Mouse (Mus musculus) liver, embryonic 13.5 days (tissue): Measurements from ENCODE around the gene Plekhg6. TPM values are rescaled to one million over a fixed set of nuclear protein-coding genes. Genes with fewer than 3 reads are reported as not detected.

Source experiments
- ATAC-seq: fragments of 200-750 bp; cut with Nextera tagmentation; 2 replicates; pipeline ENCODE4 v1.8.0; 2017; ENCODE audit warnings: low read depth, mild to moderate bottlenecking, moderate number of reproducible peaks, moderate library complexity
- DNase-seq: peaks from one replicate; pipeline ENCODE4 v3.0.0; 2022
- H3K27ac ChIP-seq: fragments of 300-500 bp; sonication (generic); 2 replicates; pipeline ENCODE4 v1.5.1; 2015; ENCODE audit warnings: moderate library complexity, mild to moderate bottlenecking, inconsistent platforms
- H3K27me3 ChIP-seq: fragments of 300-500 bp; sonication (generic); 2 replicates; pipeline ENCODE4 v1.6.1; 2015; ENCODE audit warnings: mild to moderate bottlenecking, inconsistent platforms
- H3K36me3 ChIP-seq: fragments of 300-500 bp; sonication (generic); 2 replicates; pipeline ENCODE4 v1.6.1; 2015; ENCODE audit warnings: mild to moderate bottlenecking, inconsistent platforms
- H3K4me1 ChIP-seq: fragments of 300-500 bp; sonication (generic); replicated peaks from 2 replicates; pipeline ENCODE4 v1.6.1; 2015; ENCODE audit warnings: inconsistent platforms
- H3K4me2 ChIP-seq: fragments of 300-500 bp; sonication (generic); 2 replicates; pipeline ENCODE4 v1.6.1; 2015; ENCODE audit warnings: inconsistent platforms, mild to moderate bottlenecking, moderate library complexity
- H3K4me3 ChIP-seq: fragments of 300-500 bp; sonication (generic); replicated peaks from 2 replicates; pipeline ENCODE4 v1.5.1; 2015; ENCODE audit warnings: mild to moderate bottlenecking, inconsistent platforms
- H3K9ac ChIP-seq: fragments of 300-500 bp; sonication (generic); 2 replicates; pipeline ENCODE4 v1.6.1; 2015; ENCODE audit warnings: mild to moderate bottlenecking, inconsistent platforms
- H3K9me3 ChIP-seq: fragments of 300-500 bp; sonication (generic); replicated peaks from 2 replicates; pipeline ENCODE4 v1.6.1; 2016; ENCODE audit warnings: inconsistent platforms
- WGBS: fragments of 180-500 bp; shearing (Covaris S2); methylation state at CpG from one replicate; pipeline ENCODE4 v1.1.7; 2015; ENCODE audit not compliant: insufficient replicate concordance; 5-methylcytosine and 5-hydroxymethylcytosine counted together
- polyA plus RNA-seq: library from polyadenylated mRNA; unstranded; fragments of >200 nt; fragmentation: Nextera tagmentation; extraction: Ambion mirVana; gene quantifications from 2 replicates; pipeline ENCODE4 v1.2.1, GENCODE M21; 2015

The Plekhg6 gene
- polyA plus RNA-seq, 1 experiment from 2014 or later = 0.31 TPM

DNA sequence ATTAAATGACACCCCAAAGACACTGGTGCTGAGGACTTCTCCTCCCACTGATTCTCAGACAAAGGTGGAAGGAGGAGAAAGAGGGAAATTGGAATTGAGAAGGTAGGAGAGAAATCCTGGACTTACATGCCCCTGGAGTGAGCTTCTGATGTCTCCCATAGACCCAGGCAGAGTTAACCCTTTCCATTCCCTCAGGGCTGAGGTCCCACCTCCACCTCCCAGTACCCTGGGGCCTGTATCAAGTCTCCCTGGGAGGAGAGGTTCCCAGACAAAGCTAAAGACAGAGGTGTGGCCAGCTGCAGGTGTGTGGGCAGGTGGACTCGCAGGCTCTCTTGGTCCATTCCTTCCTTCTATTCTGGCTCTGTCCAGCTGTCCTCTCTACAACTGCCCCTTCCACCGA, 1.4 kb upstream of the Plekhg6 start:
- Histone ChIP-seq H3K4me2 (no peak overlapping the region), H3K27me3 (peaks cover 50% of the 10 kb centered on the region), H3K4me3 (no peak overlapping the region), H3K4me1 (peaks cover 26% of the 10 kb centered on the region), H3K36me3 (no peaks in the 10 kb centered on the region), H3K9me3 (no peaks in the 10 kb centered on the region), H3K9ac (no peak overlapping the region), H3K27ac (no peak overlapping the region)
- DNase-seq = no peak
- 44% methylated on average over 2 of the region's 2 CpGs for WGBS
- no peak for ATAC-seq

DNA sequence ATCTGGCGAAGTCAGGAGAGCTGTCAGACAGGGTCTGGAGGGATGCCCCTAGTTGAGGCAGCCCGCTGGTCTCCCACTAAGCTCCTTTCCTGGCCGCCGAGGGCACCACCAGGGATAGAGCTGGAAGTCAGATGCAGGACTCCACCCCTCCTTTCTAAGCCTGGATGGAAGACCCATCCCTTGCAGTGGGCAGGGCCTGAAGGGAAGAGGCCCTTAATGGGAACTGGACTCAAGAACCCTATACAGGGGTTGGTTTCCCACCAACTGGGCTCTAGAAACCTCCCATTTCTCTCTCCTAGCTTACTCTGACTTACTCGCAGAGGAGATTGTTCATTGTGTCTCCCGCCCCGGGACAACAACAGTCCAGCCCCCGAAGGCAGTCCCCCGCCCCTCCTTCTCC, 812 bp downstream of the Plekhg6 start:
- Histone ChIP-seq H3K36me3 (no peaks in the 10 kb centered on the region), H3K27ac (no peak overlapping the region), H3K4me2 (peak overlapping the region; percentile 61), H3K4me1 (peaks cover 26% of the 10 kb centered on the region), H3K9ac (no peak overlapping the region; the same call in 1 of the 2 replicates), H3K9me3 (no peaks in the 10 kb centered on the region), H3K4me3 (peak overlapping the region; percentile 36), H3K27me3 (peaks cover 50% of the 10 kb centered on the region)
- DNase-seq = no peak
- 11% methylated on average over 9 of the region's 9 CpGs for WGBS
- no peak for ATAC-seq

DNA sequence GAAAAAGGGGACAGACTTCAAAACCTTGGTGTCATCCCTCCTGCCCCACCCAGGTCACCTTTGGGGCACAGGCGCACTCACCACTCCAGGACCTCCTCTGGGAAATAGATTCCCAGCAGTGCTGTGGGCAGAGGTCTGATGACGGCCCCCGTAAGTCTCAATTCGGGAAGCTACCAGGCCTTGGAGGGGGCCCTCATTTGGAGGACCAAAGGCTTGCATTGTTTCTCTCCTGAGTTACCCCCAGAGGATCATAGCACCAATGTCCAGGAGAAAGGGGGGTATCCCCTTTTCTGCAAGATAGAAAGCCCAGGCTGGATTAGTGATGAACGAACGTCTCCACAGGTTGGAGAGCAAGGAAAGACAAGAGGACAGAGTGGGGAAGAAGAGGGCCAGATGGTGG, 2.0 kb downstream of the Plekhg6 start:
- Histone ChIP-seq H3K4me1 (peaks cover 26% of the 10 kb centered on the region), H3K9me3 (no peaks in the 10 kb centered on the region), H3K4me2 (peak overlapping the region; percentile 15), H3K27me3 (peaks cover 50% of the 10 kb centered on the region), H3K9ac (no peak overlapping the region), H3K4me3 (no peak overlapping the region), H3K36me3 (no peaks in the 10 kb centered on the region), H3K27ac (no peak overlapping the region)
- 23% methylated on average over 6 of the region's 6 CpGs for WGBS
- ATAC-seq (no peak), DNase-seq (no peak)

DNA sequence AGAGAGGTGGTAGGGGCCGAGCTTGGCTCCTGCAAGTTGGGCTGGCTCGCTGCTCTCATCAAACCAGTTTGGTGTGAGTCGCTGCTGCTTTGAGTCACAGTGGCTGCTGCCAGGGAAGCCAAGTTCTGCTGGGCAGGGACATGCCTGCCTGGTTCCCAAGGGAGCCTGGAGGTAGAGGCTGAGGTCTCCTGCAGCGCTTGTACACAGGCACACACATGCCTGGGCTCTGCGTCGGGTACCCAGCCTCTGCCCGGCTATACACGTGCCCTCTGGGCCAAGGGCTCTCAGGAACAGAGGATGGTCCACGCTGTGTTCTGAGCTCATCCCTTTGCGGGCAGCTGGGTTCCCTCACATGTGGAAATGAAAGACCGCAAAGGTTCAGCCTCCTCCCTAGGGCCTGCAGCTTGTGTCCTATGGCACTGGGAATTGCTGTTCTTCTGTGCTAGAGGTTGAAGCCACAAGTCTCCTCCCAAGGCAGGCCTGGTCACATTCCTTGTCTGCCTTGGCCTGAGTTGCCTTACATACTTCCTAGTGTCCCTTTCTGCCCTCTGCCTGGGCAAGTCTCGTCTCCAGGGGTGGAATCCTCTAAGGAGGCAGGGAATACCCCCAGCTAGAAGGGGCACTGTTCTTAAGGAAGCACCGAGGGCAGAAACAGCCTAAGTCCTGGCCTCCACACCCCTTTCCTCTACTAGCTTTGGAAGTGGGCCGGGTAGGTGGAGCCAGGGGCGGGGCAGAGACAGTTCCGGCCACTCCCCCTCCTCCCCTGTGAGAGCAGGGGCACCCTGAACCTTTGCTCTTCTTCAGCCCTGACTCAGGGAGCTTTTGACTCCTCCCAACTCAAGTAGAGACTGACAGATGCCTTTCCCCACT, 2.8 kb downstream of the Plekhg6 start:
- Histone ChIP-seq H3K4me1 (peaks cover 26% of the 10 kb centered on the region), H3K27ac (no peak overlapping the region), H3K4me3 (no peak overlapping the region), H3K4me2 (peak overlapping the region; percentile 15), H3K36me3 (no peaks in the 10 kb centered on the region), H3K9ac (no peak overlapping the region), H3K27me3 (peaks cover 48% of the 10 kb centered on the region), H3K9me3 (no peaks in the 10 kb centered on the region)
- WGBS = 35% methylated on average over 16 of the region's 16 CpGs
- peak; percentile 55 for DNase-seq
- ATAC-seq = peak; percentile 61

DNA sequence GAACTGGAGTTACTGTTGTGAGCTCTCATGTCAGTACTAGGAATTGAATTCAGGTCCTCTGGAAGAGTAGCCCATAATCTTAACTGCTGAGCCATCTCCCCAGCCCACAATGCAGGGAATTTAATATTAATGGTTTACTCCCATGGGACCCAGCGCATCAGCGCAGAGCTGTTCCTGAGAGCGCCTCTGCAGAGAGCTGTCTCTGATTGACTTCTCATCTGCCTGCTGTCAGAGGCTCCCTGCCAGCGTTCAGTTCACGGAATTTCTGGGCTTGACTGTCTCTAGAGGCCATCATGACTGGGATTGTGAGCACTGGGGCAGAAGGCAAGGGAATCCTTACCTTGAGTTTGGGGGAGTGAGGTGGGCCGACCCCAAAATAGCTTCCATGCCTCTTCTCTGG, 3.6 kb downstream of the Plekhg6 start:
- H3K9me3 ChIP-seq = no peaks in the 10 kb centered on the region
- H3K9ac ChIP-seq = no peak overlapping the region
- ATAC-seq (no peak), DNase-seq (no peak)
- no peak overlapping the region for H3K4me2 ChIP-seq
- H3K4me3 ChIP-seq = no peak overlapping the region
- WGBS = 63% methylated on average over 6 of the region's 6 CpGs
- peaks cover 26% of the 10 kb centered on the region for H3K4me1 ChIP-seq
- no peaks in the 10 kb centered on the region for H3K36me3 ChIP-seq
- peaks cover 43% of the 10 kb centered on the region for H3K27me3 ChIP-seq
- H3K27ac ChIP-seq = no peak overlapping the region

DNA sequence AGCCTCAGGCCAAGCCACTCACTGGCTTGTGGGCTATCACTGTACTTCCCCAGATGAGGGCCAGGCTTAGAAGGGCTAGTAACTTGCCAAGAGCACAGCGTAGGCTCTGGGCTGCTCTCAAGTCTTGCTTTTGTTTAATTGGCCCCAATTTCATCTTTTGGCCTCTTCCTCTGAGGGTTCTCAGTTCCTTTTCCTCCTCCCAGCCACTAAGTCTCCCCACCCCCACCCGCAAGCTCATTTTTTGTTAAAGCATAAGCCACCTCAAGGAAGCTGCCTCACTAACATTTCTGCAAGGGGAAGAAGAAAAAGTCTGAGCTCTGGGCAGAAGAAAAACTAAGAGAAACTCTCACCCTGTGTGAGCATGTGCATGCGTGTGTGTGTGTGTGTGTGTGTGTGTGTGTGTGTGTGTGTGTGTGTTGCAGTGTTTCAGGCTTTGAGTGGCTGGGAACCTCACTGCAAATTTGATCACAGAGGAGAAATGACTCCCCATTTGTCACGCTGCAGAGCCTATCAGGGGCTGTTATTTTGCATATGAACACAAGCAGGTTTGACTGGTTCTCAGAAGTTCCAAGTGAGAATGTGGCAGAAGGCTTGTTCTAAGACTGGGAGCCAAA, 12.7 kb downstream of the Plekhg6 start:
- H3K9me3 ChIP-seq = no peaks in the 10 kb centered on the region
- DNase-seq = no peak
- no peak for ATAC-seq
- H3K9ac ChIP-seq = no peak overlapping the region
- no peak overlapping the region for H3K27ac ChIP-seq
- H3K27me3 ChIP-seq = peaks cover 11% of the 10 kb centered on the region; the same call in 1 of the 2 replicates
- peaks cover 31% of the 10 kb centered on the region for H3K4me1 ChIP-seq
- no peak overlapping the region for H3K4me3 ChIP-seq
- H3K4me2 ChIP-seq = no peak overlapping the region
- 29% methylated on average over 4 of the region's 4 CpGs for WGBS
- no peaks in the 10 kb centered on the region for H3K36me3 ChIP-seq

DNA sequence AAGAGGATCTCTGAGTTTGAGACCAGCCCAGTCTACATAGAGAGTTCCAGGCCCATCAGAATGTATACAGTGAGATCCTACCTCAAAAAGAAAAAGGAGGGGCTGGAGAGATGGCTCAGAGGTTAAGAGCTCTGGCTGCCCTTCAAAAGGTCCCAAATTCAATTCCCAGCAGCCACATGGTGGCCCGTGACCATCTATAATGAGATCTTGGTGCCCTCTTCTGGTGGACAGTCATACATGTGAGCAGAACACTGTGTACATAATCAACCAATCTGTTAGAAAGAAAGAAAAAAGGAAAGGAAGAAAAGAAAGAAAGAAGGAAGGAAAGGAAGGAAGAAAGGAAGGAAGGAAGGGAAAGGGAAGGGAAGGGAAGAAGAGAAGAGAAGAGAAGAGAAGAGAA, 14.5 kb downstream of the Plekhg6 start:
- peaks cover 32% of the 10 kb centered on the region for H3K4me1 ChIP-seq
- no peak overlapping the region for H3K4me3 ChIP-seq
- DNase-seq (no peak), ATAC-seq (no peak)
- no peak overlapping the region for H3K9ac ChIP-seq
- no peak overlapping the region for H3K27ac ChIP-seq
- no peak overlapping the region for H3K4me2 ChIP-seq
- H3K27me3 ChIP-seq = 0 out of 2 replicates have a peak, but pooled peaks cover 7% of the 10 kb centered on the region
- H3K36me3 ChIP-seq = peaks cover 14% of the 10 kb centered on the region
- whole genome bisulfite sequencing = 63% methylated on average over 1 of the region's 1 CpGs
- no peaks in the 10 kb centered on the region for H3K9me3 ChIP-seq

DNA sequence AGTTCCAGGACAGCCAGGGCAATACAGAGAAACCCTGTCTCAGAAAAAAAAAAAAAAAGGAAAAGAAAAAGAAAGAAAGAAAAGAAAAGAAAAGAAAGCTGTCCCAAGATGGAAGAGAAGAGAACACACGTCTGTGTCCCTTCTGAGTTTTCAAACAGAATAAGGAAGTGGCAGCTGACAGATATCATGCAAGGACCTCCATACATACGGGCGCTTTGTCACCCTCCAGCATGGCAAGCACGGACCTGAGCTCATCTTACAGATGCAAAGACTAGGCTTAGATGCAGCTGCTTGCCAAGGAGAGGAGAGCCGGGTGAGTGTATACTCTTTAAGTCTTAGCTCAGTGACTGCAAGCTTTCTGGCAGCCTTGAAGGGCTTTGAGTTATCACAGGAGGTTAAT, 15.1 kb downstream of the Plekhg6 start:
- H3K27me3 ChIP-seq = 0 out of 2 replicates have a peak, but pooled peaks cover 7% of the 10 kb centered on the region
- H3K36me3 ChIP-seq = peaks cover 21% of the 10 kb centered on the region
- H3K9me3 ChIP-seq = no peaks in the 10 kb centered on the region
- ATAC-seq = no peak
- no peak overlapping the region for H3K4me3 ChIP-seq
- no peak overlapping the region for H3K4me2 ChIP-seq
- DNase-seq = no peak
- WGBS = 48% methylated on average over 5 of the region's 5 CpGs
- H3K9ac ChIP-seq = no peak overlapping the region
- H3K27ac ChIP-seq = no peak overlapping the region
- H3K4me1 ChIP-seq = peaks cover 26% of the 10 kb centered on the region

DNA sequence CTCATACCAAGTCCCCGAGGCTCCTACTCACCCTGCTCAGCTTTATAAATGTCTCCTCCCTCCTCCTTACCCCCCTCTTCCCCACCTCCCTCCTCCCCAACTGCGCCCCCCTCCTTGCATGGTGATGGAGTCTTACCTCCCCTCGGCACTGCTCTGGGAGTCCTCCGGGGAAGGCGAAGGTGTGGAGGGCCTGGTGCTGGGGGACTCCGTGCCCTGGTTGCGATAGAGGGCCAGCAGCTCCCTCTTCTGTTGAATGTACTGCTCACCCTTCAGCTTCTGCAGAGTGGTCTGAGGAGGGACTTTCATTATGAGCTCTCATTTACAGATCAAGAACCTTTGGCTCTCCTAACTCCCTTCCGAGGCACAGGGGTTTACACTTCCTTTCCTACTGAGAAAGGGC, 16.1 kb downstream of the Plekhg6 start:
- 19% methylated on average over 8 of the region's 8 CpGs for WGBS
- 0 out of 2 replicates have a peak, but pooled peaks cover 7% of the 10 kb centered on the region for H3K27me3 ChIP-seq
- DNase-seq (no peak), ATAC-seq (no peak)
- no peak overlapping the region for H3K4me3 ChIP-seq
- 0 out of 2 replicates have a peak overlapping the region, but pooled peaks have one; percentile 38 for H3K4me2 ChIP-seq
- no peaks in the 10 kb centered on the region for H3K9me3 ChIP-seq
- no peak overlapping the region for H3K9ac ChIP-seq
- H3K4me1 ChIP-seq = peaks cover 30% of the 10 kb centered on the region
- peaks cover 26% of the 10 kb centered on the region for H3K36me3 ChIP-seq
- H3K27ac ChIP-seq = no peak overlapping the region

DNA sequence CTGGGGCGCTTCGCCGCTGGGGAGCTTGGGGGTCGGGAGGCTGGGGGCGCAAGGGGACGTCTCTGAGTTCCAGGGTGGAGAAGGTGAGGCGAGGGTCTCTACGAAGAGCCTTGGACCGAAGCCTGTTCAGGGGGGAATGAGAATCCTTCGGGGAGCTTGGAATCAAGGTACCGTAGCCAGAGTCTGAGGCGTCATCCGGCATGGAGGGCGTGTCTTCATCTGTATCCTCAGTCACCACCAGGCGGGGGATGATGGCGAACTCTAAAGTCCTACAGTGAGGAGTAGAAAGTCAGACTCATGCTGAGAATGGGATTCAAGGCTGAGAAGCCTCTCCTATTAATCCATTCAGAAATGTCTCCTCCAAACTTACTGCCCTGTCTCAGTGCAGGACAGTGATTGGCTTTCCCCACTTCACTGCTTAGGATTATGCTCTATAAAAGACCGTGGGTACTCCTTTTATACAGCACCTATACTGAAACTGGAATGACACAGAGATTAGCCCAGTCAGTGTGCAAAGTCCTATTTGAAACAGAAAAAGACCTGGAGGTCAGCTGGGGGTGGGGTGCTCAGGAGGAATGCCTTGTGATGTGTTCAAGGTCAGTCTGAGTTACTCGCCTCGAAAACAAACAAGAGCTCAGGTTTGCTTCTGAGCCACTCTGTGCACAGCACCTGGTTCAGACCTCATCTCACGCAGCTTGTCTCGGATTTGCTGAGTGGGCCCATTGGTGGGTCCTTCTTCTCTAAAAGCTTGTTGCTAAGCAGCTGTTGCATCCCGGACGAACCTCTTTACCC, 16.9 kb downstream of the Plekhg6 start:
- Histone ChIP-seq H3K9me3 (no peaks in the 10 kb centered on the region), H3K9ac (no peak overlapping the region), H3K27ac (0 out of 2 replicates have a peak overlapping the region, but pooled peaks have one; percentile 6), H3K4me1 (peaks cover 30% of the 10 kb centered on the region), H3K4me3 (no peak overlapping the region), H3K27me3 (0 out of 2 replicates have a peak, but pooled peaks cover 7% of the 10 kb centered on the region), H3K4me2 (peak overlapping the region; percentile 38), H3K36me3 (peaks cover 34% of the 10 kb centered on the region)
- ATAC-seq (0 out of 2 replicates have a peak, but pooled peaks have one; percentile 24), DNase-seq (no peak)
- 36% methylated on average over 23 of the region's 23 CpGs for WGBS

DNA sequence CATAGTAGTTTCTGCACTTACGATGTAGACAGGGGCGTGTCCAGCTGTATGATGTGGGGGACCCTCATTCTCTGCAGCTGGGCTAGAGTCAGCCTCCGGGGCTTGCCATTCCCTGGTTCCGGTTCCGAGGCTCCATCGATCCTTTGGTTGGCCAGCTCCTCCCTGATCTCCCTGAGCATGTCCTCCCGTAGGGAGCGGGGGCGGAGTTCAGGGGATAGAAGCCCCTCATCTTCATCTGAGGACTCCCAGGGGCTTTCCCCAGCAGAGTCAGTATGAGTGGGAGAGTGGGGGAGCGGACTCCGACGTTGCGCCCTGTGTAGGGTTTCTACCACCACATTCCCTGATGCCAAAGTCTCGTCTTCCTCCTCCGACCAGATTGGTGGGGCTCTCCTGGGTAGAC, 17.6 kb downstream of the Plekhg6 start:
- WGBS = 43% methylated on average over 15 of the region's 15 CpGs
- ATAC-seq = peak; percentile 9; the same call in 1 of the 2 replicates
- Histone ChIP-seq H3K4me1 (peaks cover 30% of the 10 kb centered on the region), H3K9ac (no peak overlapping the region), H3K4me2 (peak overlapping the region; percentile 38), H3K27ac (0 out of 2 replicates have a peak overlapping the region, but pooled peaks have one; percentile 6), H3K9me3 (no peaks in the 10 kb centered on the region), H3K27me3 (0 out of 2 replicates have a peak, but pooled peaks cover 7% of the 10 kb centered on the region), H3K4me3 (no peak overlapping the region), H3K36me3 (peaks cover 40% of the 10 kb centered on the region)
- no peak for DNase-seq
